Mouse (Mus musculus): ENCODE measurements around the gene Retreg1. TPM values are rescaled to one million over a fixed set of nuclear protein-coding genes. Genes with fewer than 3 reads are reported as not detected.

The Retreg1 gene
- polyA plus RNA-seq, 1 experiment from 2014 or later, result 56.5 TPM

DNA sequence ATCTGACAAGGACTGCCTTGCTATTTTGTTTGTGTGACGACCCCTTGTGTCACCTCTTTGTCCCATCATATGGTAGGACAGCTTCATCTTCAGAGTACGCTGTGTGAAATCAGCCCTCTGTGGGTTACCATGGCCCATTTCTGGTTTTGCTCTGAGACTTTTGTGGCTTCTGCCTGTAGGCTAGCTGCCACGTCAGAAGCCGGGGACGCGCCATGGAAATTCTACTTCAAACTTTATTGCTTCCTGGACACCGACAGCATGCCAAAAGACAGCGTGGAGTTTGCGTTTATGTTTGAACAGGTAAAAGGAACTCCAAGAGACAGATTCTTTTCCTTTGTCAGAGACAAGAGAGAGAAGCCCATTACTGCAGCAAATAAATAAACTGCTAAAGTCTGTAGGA lies 36.1 kb upstream of the Retreg1 start:
- Histone ChIP-seq H3K27ac (ENCODE audit: poor library complexity, severe bottlenecking) (no peak overlapping the region), H3K4me3 (no peak overlapping the region), H3K27me3 (replicated peaks) (no peaks in the 10 kb centered on the region), H3K9me3 (replicated peaks) (no peaks in the 10 kb centered on the region), H3K9ac (no peak overlapping the region), H3K4me1 (replicated peaks) (peaks cover 5% of the 10 kb centered on the region; the same call in 1 of the 2 replicates), H3K4me2 (no peak overlapping the region), H3K36me3 (peaks cover 80% of the 10 kb centered on the region)
- WGBS, result 90% methylated on average over 9 of the region's 9 CpGs
- no peak for ATAC-seq (ENCODE audit: insufficient number of reproducible peaks, low FRiP score)

DNA sequence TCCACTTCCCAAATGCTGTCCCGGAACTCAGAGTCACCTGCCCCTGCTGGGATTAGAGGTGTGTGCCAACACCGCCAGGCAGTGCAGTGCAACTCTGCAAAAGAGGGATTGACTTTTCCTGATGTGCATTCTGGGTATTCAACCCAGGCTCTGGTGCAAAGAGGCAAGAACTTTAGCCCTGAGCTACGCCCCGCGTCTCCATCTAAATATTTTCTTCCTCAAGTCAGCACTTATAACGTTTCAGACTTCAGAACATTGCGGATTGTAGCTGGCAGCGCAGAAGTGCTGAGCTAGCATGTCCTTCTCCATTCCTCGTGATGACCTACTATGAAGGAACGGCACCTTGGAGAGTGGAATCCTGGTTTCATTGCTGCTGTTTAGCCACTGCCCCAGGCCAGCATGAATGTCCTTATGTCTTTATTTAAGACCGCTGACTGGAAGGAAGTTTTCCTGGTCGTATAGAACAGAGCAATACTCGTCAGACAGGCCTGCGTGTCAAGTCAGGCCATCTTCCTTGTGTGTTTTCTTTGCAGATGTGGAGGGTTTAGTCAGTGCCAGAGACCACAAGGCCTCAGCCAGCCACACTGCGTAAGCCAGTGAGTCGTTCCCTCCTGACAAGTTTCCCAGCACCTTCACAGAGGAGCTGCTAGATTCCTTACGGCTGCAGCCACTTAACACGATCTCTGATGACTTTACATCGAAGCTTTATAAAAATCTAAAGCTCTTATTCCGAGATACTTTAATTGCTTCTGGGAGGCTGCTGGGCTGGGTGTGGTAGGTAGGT lies 34.1 kb upstream of the Retreg1 start:
- Histone ChIP-seq H3K9me3 (replicated peaks) (no peaks in the 10 kb centered on the region), H3K4me1 (replicated peaks) (peaks cover 12% of the 10 kb centered on the region), H3K4me2 (no peak overlapping the region), H3K4me3 (no peak overlapping the region), H3K9ac (no peak overlapping the region), H3K27me3 (replicated peaks) (no peaks in the 10 kb centered on the region), H3K27ac (ENCODE audit: poor library complexity, severe bottlenecking) (no peak overlapping the region), H3K36me3 (peaks cover 69% of the 10 kb centered on the region)
- WGBS, result 89% methylated on average over 20 of the region's 20 CpGs
- ATAC-seq (ENCODE audit: insufficient number of reproducible peaks, low FRiP score), result no peak

DNA sequence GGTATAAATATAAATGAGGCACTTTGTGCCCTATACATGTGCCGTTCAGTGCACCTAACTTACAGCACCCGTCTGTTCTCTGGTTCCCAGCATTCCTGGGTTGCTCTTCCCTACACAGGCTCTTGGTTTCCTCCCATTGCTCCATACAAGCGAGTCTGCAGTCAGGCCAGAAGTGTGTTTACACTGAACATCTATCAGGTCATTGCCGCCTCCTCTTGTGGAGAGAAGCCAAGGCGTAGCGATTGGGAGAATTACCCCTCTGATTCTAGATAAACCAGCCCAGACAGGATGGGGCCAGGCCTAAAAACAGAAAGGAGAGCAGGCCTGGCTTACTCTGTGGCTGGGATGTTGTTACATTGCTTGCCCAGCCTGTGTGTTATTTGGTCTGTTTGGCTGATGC lies 33.3 kb upstream of the Retreg1 start:
- Histone ChIP-seq H3K4me2 (no peak overlapping the region), H3K27ac (ENCODE audit: poor library complexity, severe bottlenecking) (no peak overlapping the region), H3K4me1 (replicated peaks) (peaks cover 12% of the 10 kb centered on the region), H3K9me3 (replicated peaks) (no peaks in the 10 kb centered on the region), H3K27me3 (replicated peaks) (no peaks in the 10 kb centered on the region), H3K4me3 (no peak overlapping the region), H3K9ac (no peak overlapping the region), H3K36me3 (peaks cover 67% of the 10 kb centered on the region)
- ATAC-seq (ENCODE audit: insufficient number of reproducible peaks, low FRiP score), result no peak
- 63% methylated on average over 6 of the region's 6 CpGs for WGBS

DNA sequence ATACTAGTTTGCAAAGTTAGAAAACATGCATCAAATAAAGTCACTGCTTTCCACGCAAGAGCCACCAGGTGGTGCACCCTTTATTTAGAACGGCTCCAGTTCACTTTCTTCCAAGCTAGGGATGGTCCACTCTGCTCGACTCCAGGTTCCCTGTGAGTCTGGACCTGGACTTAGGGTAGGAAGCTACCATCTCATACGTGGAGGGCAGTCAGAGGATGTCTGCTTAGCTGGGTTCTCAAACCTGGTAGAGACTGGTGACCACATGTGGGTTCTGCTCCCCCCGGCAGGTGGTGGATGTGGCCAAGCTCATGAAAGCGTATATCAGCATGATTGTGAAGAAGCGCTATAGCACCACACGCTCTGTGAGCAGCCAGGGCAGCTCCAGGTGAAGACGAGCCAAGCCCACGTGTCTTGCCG lies 31.1 kb upstream of the Retreg1 start:
- Histone ChIP-seq H3K4me2 (peak overlapping the region; percentile 25; the same call in 1 of the 2 replicates), H3K27ac (ENCODE audit: poor library complexity, severe bottlenecking) (no peak overlapping the region), H3K36me3 (peaks cover 58% of the 10 kb centered on the region), H3K9ac (no peak overlapping the region), H3K4me1 (replicated peaks) (peaks cover 12% of the 10 kb centered on the region), H3K4me3 (no peak overlapping the region), H3K9me3 (replicated peaks) (0 out of 2 replicates have a peak, but pooled peaks cover 4% of the 10 kb centered on the region), H3K27me3 (replicated peaks) (no peaks in the 10 kb centered on the region)
- ATAC-seq (ENCODE audit: insufficient number of reproducible peaks, low FRiP score), result no peak
- 70% methylated on average over 11 of the region's 11 CpGs for WGBS

DNA sequence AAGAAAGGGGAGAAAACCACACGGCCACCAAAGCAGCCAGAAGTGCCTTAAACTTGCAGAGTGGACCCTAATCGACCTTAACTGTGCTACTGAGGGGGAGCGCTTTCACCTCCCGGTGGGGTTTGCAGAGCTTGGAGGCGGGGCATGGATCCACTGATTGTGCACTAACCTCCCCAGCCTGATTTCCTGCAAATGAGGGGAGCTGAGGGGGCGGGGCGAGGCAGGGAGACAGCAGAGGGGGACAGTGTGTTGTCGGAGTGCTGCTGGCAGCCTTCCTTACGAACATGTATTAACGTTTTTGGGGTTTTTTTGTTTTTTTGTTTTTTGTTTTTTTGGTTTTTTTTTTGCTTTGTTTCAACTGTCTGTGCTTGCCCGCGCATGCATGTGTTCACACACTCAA lies 30.5 kb upstream of the Retreg1 start:
- Histone ChIP-seq H3K27me3 (replicated peaks) (no peaks in the 10 kb centered on the region), H3K4me1 (replicated peaks) (peaks cover 12% of the 10 kb centered on the region), H3K27ac (ENCODE audit: poor library complexity, severe bottlenecking) (no peak overlapping the region), H3K4me2 (peak overlapping the region; percentile 25; the same call in 1 of the 2 replicates), H3K9ac (no peak overlapping the region), H3K36me3 (peaks cover 51% of the 10 kb centered on the region), H3K9me3 (replicated peaks) (0 out of 2 replicates have a peak, but pooled peaks cover 4% of the 10 kb centered on the region), H3K4me3 (no peak overlapping the region)
- WGBS, result 58% methylated on average over 12 of the region's 12 CpGs
- no peak for ATAC-seq (ENCODE audit: insufficient number of reproducible peaks, low FRiP score)

DNA sequence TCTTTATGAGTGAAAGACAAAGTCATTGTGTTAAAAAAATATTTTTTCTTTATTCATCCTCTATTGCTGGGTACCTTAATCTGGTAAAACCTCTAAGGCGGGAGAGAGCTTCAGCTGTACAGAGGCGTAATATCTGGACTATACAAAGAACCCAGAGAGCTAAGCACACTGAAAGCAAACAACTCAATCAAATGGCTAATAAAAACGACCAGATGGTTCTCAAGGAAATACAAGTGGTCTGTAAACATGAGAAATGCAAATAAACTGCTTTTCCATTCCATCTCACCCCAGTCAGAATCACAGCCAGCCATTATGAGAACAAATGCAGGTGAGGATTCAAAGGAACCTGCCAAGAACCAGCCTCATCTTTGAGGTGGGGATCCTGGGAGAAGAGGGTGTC lies 28.4 kb upstream of the Retreg1 start:
- H3K4me1 ChIP-seq (replicated peaks), result peaks cover 10% of the 10 kb centered on the region

DNA sequence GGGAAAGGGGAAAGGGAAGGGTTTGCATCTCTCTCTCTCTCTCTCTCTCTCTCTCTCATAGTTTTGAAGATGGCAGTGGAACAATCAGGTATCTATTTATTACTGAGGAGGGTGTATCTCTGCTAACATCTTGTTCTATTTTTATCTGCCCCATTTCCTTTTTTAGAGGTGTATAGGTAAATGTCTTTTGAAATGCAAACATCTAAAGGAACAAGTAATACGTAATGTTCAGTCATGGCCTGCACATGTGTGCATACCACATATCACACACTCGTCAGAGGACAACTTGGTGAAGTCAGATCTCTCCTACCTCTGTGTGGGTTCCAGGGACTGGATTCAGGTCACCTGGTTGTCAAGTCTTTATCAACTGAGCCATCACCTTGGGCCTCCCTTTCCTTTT lies 25.8 kb upstream of the Retreg1 start:
- H3K27me3 ChIP-seq (replicated peaks), result no peaks in the 10 kb centered on the region
- H3K27ac ChIP-seq (ENCODE audit: poor library complexity, severe bottlenecking), result no peak overlapping the region
- no peak overlapping the region for H3K4me2 ChIP-seq
- ATAC-seq (ENCODE audit: insufficient number of reproducible peaks, low FRiP score), result no peak
- peaks cover 12% of the 10 kb centered on the region; the same call in 1 of the 2 replicates for H3K9me3 ChIP-seq (replicated peaks)
- H3K4me1 ChIP-seq (replicated peaks), result peaks cover 4% of the 10 kb centered on the region
- 92% methylated on average over 2 of the region's 2 CpGs for WGBS
- no peak overlapping the region for H3K4me3 ChIP-seq
- no peak overlapping the region for H3K9ac ChIP-seq
- H3K36me3 ChIP-seq, result peaks cover 11% of the 10 kb centered on the region

More for the DNA sequence above, 28.4 kb upstream of the Retreg1 start:
- ATAC-seq (ENCODE audit: insufficient number of reproducible peaks, low FRiP score), result no peak
- H3K36me3 ChIP-seq, result peaks cover 32% of the 10 kb centered on the region
- H3K9me3 ChIP-seq (replicated peaks), result 0 out of 2 replicates have a peak, but pooled peaks cover 4% of the 10 kb centered on the region
- no peak overlapping the region for H3K9ac ChIP-seq
- H3K4me3 ChIP-seq, result no peak overlapping the region
- no peak overlapping the region for H3K4me2 ChIP-seq
- no peaks in the 10 kb centered on the region for H3K27me3 ChIP-seq (replicated peaks)
- H3K27ac ChIP-seq (ENCODE audit: poor library complexity, severe bottlenecking), result no peak overlapping the region
- WGBS, result 84% methylated on average over 3 of the region's 3 CpGs

DNA sequence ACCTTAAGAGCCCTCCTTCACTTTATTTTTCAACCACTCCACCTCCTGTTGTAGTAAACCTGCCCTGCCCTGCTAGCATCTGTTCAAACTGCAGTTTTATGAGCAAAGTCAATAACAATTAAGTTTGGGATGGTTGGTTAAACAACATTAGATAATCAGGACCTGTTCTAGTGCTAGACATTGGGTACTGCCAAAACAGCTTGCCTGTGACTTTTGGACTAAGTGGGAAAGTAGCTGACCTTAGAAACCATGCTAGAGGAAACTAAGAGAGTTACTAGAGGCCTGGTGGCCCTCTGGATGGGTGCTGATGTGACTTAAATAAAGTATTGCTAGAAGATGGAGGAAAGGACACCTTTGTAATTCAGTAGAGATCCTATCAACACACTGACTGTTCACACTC lies 21.0 kb upstream of the Retreg1 start:
- ATAC-seq (ENCODE audit: insufficient number of reproducible peaks, low FRiP score), result no peak
- Histone ChIP-seq H3K4me1 (replicated peaks) (no peaks in the 10 kb centered on the region), H3K9ac (no peak overlapping the region), H3K4me2 (no peak overlapping the region), H3K9me3 (replicated peaks) (peaks cover 8% of the 10 kb centered on the region; the same call in 1 of the 2 replicates), H3K27ac (ENCODE audit: poor library complexity, severe bottlenecking) (no peak overlapping the region), H3K36me3 (no peaks in the 10 kb centered on the region), H3K4me3 (no peak overlapping the region), H3K27me3 (replicated peaks) (no peaks in the 10 kb centered on the region)

DNA sequence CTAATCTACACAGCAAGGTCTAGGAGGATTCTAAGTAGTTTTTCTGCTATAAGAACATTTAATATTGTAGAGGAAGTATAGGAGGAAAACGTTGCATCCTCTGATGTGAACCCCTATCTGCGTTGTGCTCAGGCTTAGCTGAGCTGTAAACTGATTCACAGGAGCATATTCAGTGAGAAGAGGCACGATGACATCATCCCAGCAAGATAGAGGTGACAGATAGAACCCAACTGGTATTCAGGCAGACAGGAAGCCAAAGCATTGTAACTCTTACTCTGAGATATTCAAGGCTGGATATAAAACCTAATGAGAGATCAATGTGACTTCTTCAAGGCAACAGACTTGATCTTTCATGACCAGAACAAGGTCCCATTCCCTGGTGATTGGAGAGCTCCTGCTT lies 20.3 kb upstream of the Retreg1 start:
- no peak overlapping the region for H3K4me3 ChIP-seq
- H3K9ac ChIP-seq, result no peak overlapping the region

DNA sequence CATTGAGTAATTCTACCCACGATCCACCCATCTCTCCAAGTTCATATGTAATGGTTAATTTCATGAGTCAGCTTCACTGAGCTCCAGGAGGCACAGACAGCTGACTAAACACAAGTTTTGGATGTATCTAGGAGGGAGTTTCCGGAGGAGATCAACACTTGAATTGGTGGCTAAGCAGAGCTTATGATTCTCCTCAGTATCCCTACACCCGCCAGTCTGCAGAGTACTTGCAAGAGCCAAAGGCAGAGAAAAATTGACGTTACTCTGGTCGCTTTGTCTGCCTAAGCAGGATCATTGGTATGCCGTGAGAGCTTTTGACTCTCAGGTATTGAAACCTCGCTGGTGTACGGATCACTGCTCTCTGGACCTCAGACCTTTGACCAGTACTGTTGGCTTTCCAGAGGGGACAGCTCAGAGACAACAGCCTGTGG lies 16.4 kb upstream of the Retreg1 start:
- no peak for ATAC-seq (ENCODE audit: insufficient number of reproducible peaks, low FRiP score)
- H3K4me1 ChIP-seq (replicated peaks), result peaks cover 12% of the 10 kb centered on the region; the same call in 1 of the 2 replicates
- WGBS, result 79% methylated on average over 8 of the region's 8 CpGs

More for the DNA sequence above, 20.3 kb upstream of the Retreg1 start:
- 38% methylated on average over 3 of the region's 3 CpGs for WGBS
- H3K4me1 ChIP-seq (replicated peaks), result 0 out of 2 replicates have a peak, but pooled peaks cover 4% of the 10 kb centered on the region
- no peaks in the 10 kb centered on the region for H3K27me3 ChIP-seq (replicated peaks)
- H3K4me2 ChIP-seq, result no peak overlapping the region
- ATAC-seq (ENCODE audit: insufficient number of reproducible peaks, low FRiP score), result no peak
- peaks cover 8% of the 10 kb centered on the region; the same call in 1 of the 2 replicates for H3K9me3 ChIP-seq (replicated peaks)
- no peak overlapping the region for H3K27ac ChIP-seq (ENCODE audit: poor library complexity, severe bottlenecking)
- no peaks in the 10 kb centered on the region for H3K36me3 ChIP-seq

DNA sequence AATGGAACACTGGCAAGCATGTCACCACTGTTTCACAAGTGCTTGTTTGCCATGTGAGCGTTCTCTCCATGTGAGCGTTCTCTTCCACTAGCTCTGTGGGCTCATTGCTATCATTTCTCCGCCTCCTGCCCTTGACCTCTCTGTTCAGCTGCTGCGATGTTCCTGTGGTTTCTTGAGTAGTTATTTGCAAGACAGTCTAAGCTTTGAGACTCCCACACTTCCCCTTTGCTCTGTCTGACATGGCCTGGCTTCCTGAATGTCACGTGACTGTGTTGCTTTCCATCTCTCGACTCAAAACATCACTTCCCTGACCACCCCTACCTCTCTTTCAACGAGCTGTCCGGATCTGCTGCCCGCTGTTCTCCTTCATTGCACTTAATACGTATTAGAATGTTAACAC lies 14.5 kb upstream of the Retreg1 start:
- Histone ChIP-seq H3K4me1 (replicated peaks) (peaks cover 12% of the 10 kb centered on the region; the same call in 1 of the 2 replicates), H3K27me3 (replicated peaks) (no peaks in the 10 kb centered on the region), H3K36me3 (no peaks in the 10 kb centered on the region), H3K4me2 (no peak overlapping the region), H3K4me3 (no peak overlapping the region), H3K9me3 (replicated peaks) (no peaks in the 10 kb centered on the region), H3K27ac (ENCODE audit: poor library complexity, severe bottlenecking) (no peak overlapping the region), H3K9ac (no peak overlapping the region)
- no peak for ATAC-seq (ENCODE audit: insufficient number of reproducible peaks, low FRiP score)
- WGBS, result 71% methylated on average over 10 of the region's 10 CpGs

More for the DNA sequence above, 16.4 kb upstream of the Retreg1 start:
- H3K27ac ChIP-seq (ENCODE audit: poor library complexity, severe bottlenecking), result no peak overlapping the region
- no peak overlapping the region for H3K4me2 ChIP-seq
- H3K9me3 ChIP-seq (replicated peaks), result no peaks in the 10 kb centered on the region
- no peak overlapping the region for H3K9ac ChIP-seq
- no peak overlapping the region for H3K4me3 ChIP-seq
- H3K36me3 ChIP-seq, result no peaks in the 10 kb centered on the region
- H3K27me3 ChIP-seq (replicated peaks), result no peaks in the 10 kb centered on the region
